Mouse (Mus musculus) layer of hippocampus, adult 6 months (tissue): ENCODE data around the gene Arhgap24. TPM values are rescaled to one million over a fixed set of nuclear protein-coding genes. Genes with fewer than 3 reads are reported as not detected.

Source experiments
- long read RNA-seq, 2 experiments: library from polyadenylated mRNA; unstranded; transcript quantifications; one replicate each; pipeline ENCODE4 v2.0.0; 2019 to 2020
- polyA plus RNA-seq: library from polyadenylated mRNA; unstranded; fragments of <200 nt; fragmentation: Nextera tagmentation; gene quantifications from 2 replicates; pipeline ENCODE4 v1.2.3, GENCODE M21; 2021

Arhgap24 gene
- polyA plus RNA-seq = 2.8 TPM in 2 replicates
- long read RNA-seq, experiment 1, partial matches to known transcripts = 4 of 10 reads
- long read RNA-seq, experiment 1, other reads (novel, unspliced or antisense) = 4 of 10 reads
- long read RNA-seq, experiment 2, transcript Arhgap24-201 (7 exons, 3,632 nt) = major isoform, 31 of 48 reads
- long read RNA-seq, experiment 2, partial matches to known transcripts = 7 of 48 reads
- long read RNA-seq, experiment 2, other reads (novel, unspliced or antisense) = 4 of 48 reads

DNA sequence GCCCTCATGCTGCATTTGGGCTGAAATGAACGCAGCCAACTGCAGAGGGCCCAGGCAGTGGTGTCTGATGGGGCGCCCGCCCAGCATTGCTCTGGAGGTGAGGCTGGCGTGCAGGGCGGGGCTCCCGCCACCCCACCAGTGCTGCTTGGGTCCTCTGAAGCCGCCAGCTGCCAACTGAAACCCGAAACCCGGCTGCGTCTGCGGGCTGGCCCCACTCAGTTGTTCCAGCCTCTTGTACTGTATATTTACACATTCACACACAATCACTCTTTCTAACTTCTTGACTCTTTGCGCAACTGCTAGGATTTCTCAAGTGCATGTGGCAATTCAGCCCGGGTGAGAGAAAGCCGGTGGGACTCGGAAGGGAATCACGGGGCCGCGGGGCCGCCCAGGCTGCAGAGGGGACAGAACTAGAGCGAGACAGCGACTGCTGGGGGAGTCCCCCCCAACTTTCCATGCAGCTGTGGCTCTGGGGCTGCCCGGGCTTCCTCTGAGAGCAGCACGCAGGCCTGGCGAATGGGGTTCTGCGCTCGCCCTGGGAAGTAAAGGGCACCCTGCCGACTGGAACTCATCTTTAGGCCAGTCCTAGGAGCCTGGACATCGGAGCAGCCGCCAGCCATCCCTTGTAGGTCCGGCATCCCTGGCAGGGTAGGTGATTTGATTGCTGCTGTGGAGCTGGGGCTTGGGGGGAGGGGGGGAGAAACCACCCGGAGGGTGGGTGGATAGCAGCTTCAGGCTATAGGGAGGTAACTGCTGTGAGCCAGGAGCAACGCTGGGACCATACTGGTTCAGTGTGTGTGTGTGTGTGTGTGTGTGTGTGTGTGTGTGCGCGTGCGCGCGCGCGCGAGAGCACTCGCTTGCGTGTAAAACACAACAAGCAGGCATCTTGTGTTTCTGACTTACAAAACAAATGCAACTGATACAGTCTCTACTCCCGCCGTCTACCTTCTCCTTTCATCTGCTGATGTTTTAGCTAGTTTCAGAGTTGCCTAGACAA is at the start of gene Arhgap24:
TSS of gene Arhgap24 (plus strand) at position 177 of the 997 bp plus-strand sequence.

